Mouse (Mus musculus): ENCODE measurements around the gene Nos3. TPM values are rescaled to one million over a fixed set of nuclear protein-coding genes. Genes with fewer than 3 reads are reported as not detected.
A peak's percentile ranks its signal among the peaks of the same experiment; 100 is the strongest.

The Nos3 gene
- polyA plus RNA-seq, 1 experiment from 2014 or later: 12.8 TPM

DNA sequence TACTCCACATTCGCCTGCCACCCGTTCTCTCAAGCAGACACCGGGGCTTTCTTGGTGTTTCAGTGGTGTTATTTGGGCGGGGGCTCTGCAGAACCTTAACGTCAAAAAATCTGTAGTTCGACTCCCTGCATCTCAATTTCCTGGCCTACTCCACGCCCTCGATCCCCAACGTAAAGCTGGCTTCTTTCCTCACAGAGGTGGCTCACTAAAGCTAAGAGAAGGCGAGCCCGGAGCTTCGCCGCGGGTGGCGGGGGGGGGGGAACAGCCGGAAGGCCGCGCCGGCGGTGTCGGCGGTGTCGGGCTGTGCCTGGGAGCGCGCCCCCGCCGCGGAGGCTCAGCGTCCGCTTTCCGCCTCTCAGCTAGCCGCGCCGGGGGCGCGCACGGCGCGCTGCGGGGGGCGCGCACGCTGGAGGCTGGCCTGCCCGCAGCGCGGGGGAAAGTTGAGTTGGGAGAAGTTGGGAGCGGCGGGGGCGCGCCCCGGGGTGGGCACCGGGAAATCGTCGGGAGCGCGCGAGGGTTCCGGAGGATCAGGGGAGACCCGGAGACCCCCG is 60.3 kb downstream of the Nos3 start:
- H3K36me3 ChIP-seq (ENCODE audit: insufficient read depth, low read length): peaks cover 13% of the 10 kb centered on the region
- peak overlapping the region; percentile 69 for H3K4me2 ChIP-seq (ENCODE audit: low read length)
- H3K4me1 ChIP-seq (replicated peaks; ENCODE audit: insufficient read depth, low read length): peaks cover 30% of the 10 kb centered on the region
- peak overlapping the region; percentile 71 for H3K9ac ChIP-seq (ENCODE audit: low read depth, low read length)
- TF ChIP-seq CTCF (IDR thresholded peaks at IDR 0.05; ENCODE audit: low read depth): no peak
- DNase-seq (ENCODE audit: low spot score) (peak; percentile 92), ATAC-seq (replicated peaks; ENCODE audit: low FRiP score, low read depth) (peak; percentile 6)
- H3K9me3 ChIP-seq (replicated peaks; ENCODE audit: low read length): no peaks in the 10 kb centered on the region
- under 1% methylated on average over 58 of the region's 60 CpGs for WGBS
- no peaks in the 10 kb centered on the region for H3K27me3 ChIP-seq (ENCODE audit: insufficient read depth, low read length)
- peak overlapping the region; percentile 95 for H3K27ac ChIP-seq
- H3K4me3 ChIP-seq (replicated peaks; ENCODE audit: low read depth, low read length): peak overlapping the region; percentile 62

DNA sequence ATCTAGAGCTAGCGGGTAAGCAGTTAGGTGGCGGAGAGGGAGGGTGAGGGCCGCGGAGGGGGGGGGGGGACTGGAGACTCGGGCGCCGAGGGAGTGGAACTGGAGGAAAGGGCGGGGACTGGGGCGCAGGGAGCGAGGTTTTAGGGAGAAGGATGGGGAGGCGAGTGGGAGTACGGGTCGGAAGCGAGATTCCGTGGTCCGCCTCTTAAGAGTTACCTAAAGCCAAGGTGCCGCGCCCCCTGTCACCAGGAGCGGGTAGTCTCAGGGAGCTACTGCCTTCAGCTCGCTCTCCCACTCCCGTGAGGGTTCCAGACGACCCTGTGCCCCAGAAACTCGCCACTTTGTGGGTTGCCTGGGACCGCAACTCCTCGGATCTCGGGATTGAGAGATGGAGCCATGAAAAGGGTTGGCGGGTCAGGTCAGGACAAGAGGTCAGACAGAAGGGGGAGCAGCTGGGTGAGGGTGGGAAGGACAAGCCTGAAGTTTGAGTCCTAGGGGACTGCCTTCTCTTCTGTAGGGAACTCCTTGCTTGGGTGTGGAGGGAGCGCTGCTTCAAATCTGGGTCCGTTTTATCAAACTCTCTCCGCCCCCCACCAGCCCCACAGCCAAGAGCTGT is 60.9 kb downstream of the Nos3 start:
- WGBS: under 1% methylated on average over 27 of the region's 30 CpGs
- TF ChIP-seq CTCF (IDR thresholded peaks at IDR 0.05; ENCODE audit: low read depth): peak; percentile 43
- ATAC-seq (replicated peaks; ENCODE audit: low FRiP score, low read depth) (no peak), DNase-seq (ENCODE audit: low spot score) (peak; percentile 71)
- H3K4me2 ChIP-seq (ENCODE audit: low read length): peak overlapping the region; percentile 69
- peaks cover 30% of the 10 kb centered on the region for H3K4me1 ChIP-seq (replicated peaks; ENCODE audit: insufficient read depth, low read length)
- H3K27me3 ChIP-seq (ENCODE audit: insufficient read depth, low read length): no peaks in the 10 kb centered on the region
- peak overlapping the region; percentile 95 for H3K27ac ChIP-seq
- peak overlapping the region; percentile 62 for H3K4me3 ChIP-seq (replicated peaks; ENCODE audit: low read depth, low read length)
- peak overlapping the region; percentile 71 for H3K9ac ChIP-seq (ENCODE audit: low read depth, low read length)
- peaks cover 16% of the 10 kb centered on the region for H3K36me3 ChIP-seq (ENCODE audit: insufficient read depth, low read length)
- no peaks in the 10 kb centered on the region for H3K9me3 ChIP-seq (replicated peaks; ENCODE audit: low read length)

DNA sequence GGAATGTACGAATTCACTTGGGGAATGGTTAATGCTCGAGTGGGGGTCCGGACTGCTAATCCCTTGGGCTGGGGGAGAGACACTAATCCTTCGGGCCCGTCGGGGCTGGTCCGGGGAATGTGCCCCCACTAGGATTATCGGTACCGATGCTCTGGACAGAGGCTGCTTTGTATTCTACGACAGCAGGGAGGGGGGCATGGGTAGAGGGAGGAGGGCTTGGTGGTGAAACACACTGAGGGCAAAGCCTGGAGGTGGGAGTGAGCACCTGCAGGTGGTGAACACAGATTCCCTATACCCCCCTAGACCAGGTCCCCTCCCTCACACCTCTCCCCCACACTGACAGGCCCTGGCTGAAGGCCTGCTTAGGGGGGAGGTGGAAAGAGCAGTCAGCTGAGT is 61.4 kb downstream of the Nos3 start:
- Histone ChIP-seq H3K9ac (ENCODE audit: low read depth, low read length) (peak overlapping the region; percentile 71), H3K4me1 (replicated peaks; ENCODE audit: insufficient read depth, low read length) (peaks cover 30% of the 10 kb centered on the region), H3K9me3 (replicated peaks; ENCODE audit: low read length) (no peaks in the 10 kb centered on the region), H3K4me3 (replicated peaks; ENCODE audit: low read depth, low read length) (peak overlapping the region; percentile 62), H3K27ac (no peak overlapping the region), H3K36me3 (ENCODE audit: insufficient read depth, low read length) (peaks cover 20% of the 10 kb centered on the region), H3K4me2 (ENCODE audit: low read length) (peak overlapping the region; percentile 69), H3K27me3 (ENCODE audit: insufficient read depth, low read length) (no peaks in the 10 kb centered on the region)
- under 1% methylated on average over 10 of the region's 10 CpGs for WGBS
- ATAC-seq (replicated peaks; ENCODE audit: low FRiP score, low read depth) (no peak), DNase-seq (ENCODE audit: low spot score) (peak; percentile 35)
- no peak for TF ChIP-seq CTCF (IDR thresholded peaks at IDR 0.05; ENCODE audit: low read depth)

DNA sequence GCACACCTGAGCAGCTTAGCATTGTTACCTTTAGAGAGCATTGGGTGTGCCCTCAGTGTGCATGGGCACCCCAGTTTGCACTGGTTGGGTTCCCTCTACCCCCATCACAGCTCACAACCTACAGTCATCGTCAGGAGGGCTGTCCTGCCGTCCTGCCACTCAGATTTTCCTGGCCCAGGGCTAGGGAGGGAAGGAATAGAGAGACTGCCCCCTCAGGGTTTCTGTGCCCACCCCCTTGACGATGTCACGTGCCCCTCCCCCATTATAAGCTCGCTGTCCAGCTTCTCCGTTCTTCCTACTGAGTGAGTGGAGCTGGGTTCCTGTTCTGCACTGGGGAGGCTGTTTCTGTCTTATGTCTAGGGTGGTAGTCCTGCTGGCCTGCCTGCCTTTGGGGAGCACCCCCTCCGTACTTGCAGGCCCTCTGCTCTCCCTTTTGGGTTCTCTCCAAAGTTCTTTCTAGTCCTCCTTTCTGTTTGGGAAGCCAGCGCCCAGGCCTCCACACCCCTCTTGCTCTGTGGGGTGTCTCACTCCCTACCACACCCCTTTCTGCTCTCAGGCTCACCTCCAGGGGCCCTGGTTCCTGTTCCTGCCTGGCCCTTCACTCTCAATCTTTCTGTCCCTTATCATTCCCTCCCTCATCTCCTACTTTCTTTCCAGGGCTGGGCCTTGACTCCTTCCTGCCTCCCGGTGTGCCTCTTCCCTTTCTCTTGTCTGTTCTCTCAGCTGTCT is 62.1 kb downstream of the Nos3 start:
- Histone ChIP-seq H3K4me3 (replicated peaks; ENCODE audit: low read depth, low read length) (peak overlapping the region; percentile 62), H3K27me3 (ENCODE audit: insufficient read depth, low read length) (no peaks in the 10 kb centered on the region), H3K9me3 (replicated peaks; ENCODE audit: low read length) (no peaks in the 10 kb centered on the region), H3K9ac (ENCODE audit: low read depth, low read length) (peak overlapping the region; percentile 71; the same call in 1 of the 2 replicates), H3K4me1 (replicated peaks; ENCODE audit: insufficient read depth, low read length) (peaks cover 30% of the 10 kb centered on the region), H3K4me2 (ENCODE audit: low read length) (peak overlapping the region; percentile 69), H3K36me3 (ENCODE audit: insufficient read depth, low read length) (peaks cover 24% of the 10 kb centered on the region), H3K27ac (peak overlapping the region; percentile 51; the same call in 1 of the 2 replicates)
- DNase-seq (ENCODE audit: low spot score): peak; percentile 11
- ATAC-seq (replicated peaks; ENCODE audit: low FRiP score, low read depth): no peak
- WGBS: 21% methylated on average over 9 of the region's 9 CpGs
- TF ChIP-seq CTCF (IDR thresholded peaks at IDR 0.05; ENCODE audit: low read depth): no peak

DNA sequence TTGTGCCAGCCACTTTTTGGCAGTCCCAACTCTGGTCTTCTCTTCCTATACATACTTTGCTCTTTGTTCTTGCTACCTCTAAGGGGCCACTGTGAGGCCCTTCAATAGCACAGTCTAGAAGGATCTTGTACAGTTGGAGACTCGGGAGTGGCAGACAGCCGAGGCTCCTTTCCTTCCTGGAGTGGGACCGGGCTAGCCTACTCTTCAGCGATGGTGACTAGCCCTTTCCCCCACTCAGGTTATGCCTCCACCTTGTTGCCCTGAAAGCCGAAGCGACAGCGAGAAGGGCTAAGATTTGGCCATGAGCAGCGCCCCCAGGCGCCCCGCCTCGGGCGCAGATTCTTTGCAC is 62.6 kb downstream of the Nos3 start:
- no peak overlapping the region for H3K9ac ChIP-seq (ENCODE audit: low read depth, low read length)
- no peak for TF ChIP-seq CTCF (IDR thresholded peaks at IDR 0.05; ENCODE audit: low read depth)
- H3K27ac ChIP-seq: peak overlapping the region; percentile 51; the same call in 1 of the 2 replicates
- no peak for ATAC-seq (replicated peaks; ENCODE audit: low FRiP score, low read depth)
- no peaks in the 10 kb centered on the region for H3K9me3 ChIP-seq (replicated peaks; ENCODE audit: low read length)
- H3K4me2 ChIP-seq (ENCODE audit: low read length): peak overlapping the region; percentile 69; the same call in 1 of the 2 replicates
- peak overlapping the region; percentile 62; the same call in 1 of the 2 replicates for H3K4me3 ChIP-seq (replicated peaks; ENCODE audit: low read depth, low read length)
- no peak for DNase-seq (ENCODE audit: low spot score)
- peaks cover 29% of the 10 kb centered on the region for H3K36me3 ChIP-seq (ENCODE audit: insufficient read depth, low read length)
- H3K4me1 ChIP-seq (replicated peaks; ENCODE audit: insufficient read depth, low read length): peaks cover 30% of the 10 kb centered on the region
- no peaks in the 10 kb centered on the region for H3K27me3 ChIP-seq (ENCODE audit: insufficient read depth, low read length)
- 26% methylated on average over 12 of the region's 12 CpGs for WGBS

DNA sequence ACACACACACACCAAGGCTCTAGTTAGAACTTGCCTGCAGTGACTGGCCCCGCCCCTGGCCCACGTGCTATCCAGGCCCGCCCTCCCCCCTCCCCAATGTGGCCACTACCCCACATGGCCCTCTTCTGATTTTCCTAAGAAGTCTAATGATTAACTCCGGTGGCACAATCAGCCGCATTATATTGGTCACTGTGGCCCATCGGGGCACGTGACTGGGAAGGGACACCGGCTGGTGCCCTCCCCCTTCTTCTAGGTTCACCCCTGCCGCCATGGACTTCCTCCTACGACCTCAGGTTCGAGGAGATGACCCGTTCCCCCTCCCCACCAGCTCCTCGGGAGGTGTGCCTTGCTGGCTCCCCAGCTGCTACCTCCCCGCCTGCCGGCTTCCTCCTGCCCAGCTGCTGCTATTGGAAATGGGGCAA is 63.4 kb downstream of the Nos3 start:
- peak; percentile 40 for ATAC-seq (replicated peaks; ENCODE audit: low FRiP score, low read depth)
- WGBS: 13% methylated on average over 15 of the region's 15 CpGs
- peak overlapping the region; percentile 69 for H3K4me2 ChIP-seq (ENCODE audit: low read length)
- peaks cover 25% of the 10 kb centered on the region for H3K4me1 ChIP-seq (replicated peaks; ENCODE audit: insufficient read depth, low read length)
- H3K27me3 ChIP-seq (ENCODE audit: insufficient read depth, low read length): no peaks in the 10 kb centered on the region
- peak overlapping the region; percentile 19; the same call in 1 of the 2 replicates for H3K9ac ChIP-seq (ENCODE audit: low read depth, low read length)
- H3K27ac ChIP-seq: peak overlapping the region; percentile 82
- peak; percentile 58 for DNase-seq (ENCODE audit: low spot score)
- H3K9me3 ChIP-seq (replicated peaks; ENCODE audit: low read length): no peaks in the 10 kb centered on the region
- no peak for TF ChIP-seq CTCF (IDR thresholded peaks at IDR 0.05; ENCODE audit: low read depth)
- peak overlapping the region; percentile 13; the same call in 1 of the 2 replicates for H3K4me3 ChIP-seq (replicated peaks; ENCODE audit: low read depth, low read length)
- peaks cover 36% of the 10 kb centered on the region for H3K36me3 ChIP-seq (ENCODE audit: insufficient read depth, low read length)

All from kidney, postnatal 0 days (tissue).